Mouse (Mus musculus): ENCODE results near the gene Zfp213. TPM values are rescaled to one million over a fixed set of nuclear protein-coding genes. Genes with fewer than 3 reads are reported as not detected.

Zfp213 gene
- polyA plus RNA-seq, 1 experiment, result not detected

- H3K4me1 ChIP-seq (ENCODE audit: control insufficient read depth, insufficient read depth, low read length), result peaks cover 16% of the 10 kb centered on the region; the same call in 1 of the 2 replicates
- TF ChIP-seq CTCF (IDR thresholded peaks at IDR 0.05; ENCODE audit: insufficient read depth, low read depth, low read length) (no peak), POLR2A (IDR thresholded peaks at IDR 0.05; ENCODE audit: insufficient read depth, low read depth, low read length) (0 out of 2 replicates have a peak, but pooled peaks have one; percentile 42)
- H3K27ac ChIP-seq (ENCODE audit: insufficient read depth, low read depth, low read length), result 0 out of 2 replicates have a peak overlapping the region, but pooled peaks have one; percentile 34
- H3K4me3 ChIP-seq (ENCODE audit: insufficient read depth, low read depth, low read length), result peak overlapping the region; percentile 89
- under 1% methylated on average over 22 of the region's 22 CpGs for WGBS
Measured at GRCm38 (mm10) chr17:23585721-23586491, 21.9 kb upstream of the Zfp213 start.

GRCm38 (mm10) chr17:23584786-23585185, 20.7 kb upstream of the Zfp213 start:
- TF ChIP-seq CTCF (IDR thresholded peaks at IDR 0.05; ENCODE audit: insufficient read depth, low read depth, low read length), result no peak
- TF ChIP-seq POLR2A (IDR thresholded peaks at IDR 0.05; ENCODE audit: insufficient read depth, low read depth, low read length), result no peak
- Histone ChIP-seq H3K4me1 (ENCODE audit: control insufficient read depth, insufficient read depth, low read length) (peaks cover 16% of the 10 kb centered on the region; the same call in 1 of the 2 replicates), H3K27ac (ENCODE audit: insufficient read depth, low read depth, low read length) (no peak overlapping the region), H3K4me3 (ENCODE audit: insufficient read depth, low read depth, low read length) (no peak overlapping the region)
- 61% methylated on average over 8 of the region's 8 CpGs for WGBS

GRCm38 (mm10) chr17:23575951-23576552, 12.0 kb upstream of the Zfp213 start:
- 95% methylated on average over 38 of the region's 38 CpGs for WGBS
- H3K4me3 ChIP-seq (ENCODE audit: insufficient read depth, low read depth, low read length), result no peak overlapping the region
- no peaks in the 10 kb centered on the region for H3K4me1 ChIP-seq (ENCODE audit: control insufficient read depth, insufficient read depth, low read length)
- H3K27ac ChIP-seq (ENCODE audit: insufficient read depth, low read depth, low read length), result no peak overlapping the region
- TF ChIP-seq POLR2A (IDR thresholded peaks at IDR 0.05; ENCODE audit: insufficient read depth, low read depth, low read length), result no peak
- TF ChIP-seq CTCF (IDR thresholded peaks at IDR 0.05; ENCODE audit: insufficient read depth, low read depth, low read length), result no peak

- Histone ChIP-seq H3K27ac (ENCODE audit: insufficient read depth, low read depth, low read length) (no peak overlapping the region), H3K4me3 (ENCODE audit: insufficient read depth, low read depth, low read length) (no peak overlapping the region), H3K4me1 (ENCODE audit: control insufficient read depth, insufficient read depth, low read length) (no peaks in the 10 kb centered on the region)
- TF ChIP-seq CTCF (IDR thresholded peaks at IDR 0.05; ENCODE audit: insufficient read depth, low read depth, low read length) (no peak), POLR2A (IDR thresholded peaks at IDR 0.05; ENCODE audit: insufficient read depth, low read depth, low read length) (no peak)
- 93% methylated on average over 8 of the region's 8 CpGs for WGBS
Measured at GRCm38 (mm10) chr17:23574130-23574529, 10.1 kb upstream of the Zfp213 start.

GRCm38 (mm10) chr17:23572059-23572458, 8.0 kb upstream of the Zfp213 start:
- 78% methylated on average over 6 of the region's 6 CpGs for WGBS
- Histone ChIP-seq H3K27ac (ENCODE audit: insufficient read depth, low read depth, low read length) (no peak overlapping the region), H3K4me3 (ENCODE audit: insufficient read depth, low read depth, low read length) (no peak overlapping the region), H3K4me1 (ENCODE audit: control insufficient read depth, insufficient read depth, low read length) (no peaks in the 10 kb centered on the region)
- TF ChIP-seq POLR2A (IDR thresholded peaks at IDR 0.05; ENCODE audit: insufficient read depth, low read depth, low read length) (no peak), CTCF (IDR thresholded peaks at IDR 0.05; ENCODE audit: insufficient read depth, low read depth, low read length) (no peak)

GRCm38 (mm10) chr17:23571084-23571483, 7.0 kb upstream of the Zfp213 start:
- Histone ChIP-seq H3K4me3 (ENCODE audit: insufficient read depth, low read depth, low read length) (no peak overlapping the region), H3K27ac (ENCODE audit: insufficient read depth, low read depth, low read length) (no peak overlapping the region), H3K4me1 (ENCODE audit: control insufficient read depth, insufficient read depth, low read length) (no peaks in the 10 kb centered on the region)
- TF ChIP-seq POLR2A (IDR thresholded peaks at IDR 0.05; ENCODE audit: insufficient read depth, low read depth, low read length), result no peak
- no peak for TF ChIP-seq CTCF (IDR thresholded peaks at IDR 0.05; ENCODE audit: insufficient read depth, low read depth, low read length)
- WGBS, result 17% methylated on average over 5 of the region's 5 CpGs

GRCm38 (mm10) chr17:23570017-23570416, 6.0 kb upstream of the Zfp213 start:
- no peak overlapping the region for H3K27ac ChIP-seq (ENCODE audit: insufficient read depth, low read depth, low read length)
- no peak overlapping the region for H3K4me3 ChIP-seq (ENCODE audit: insufficient read depth, low read depth, low read length)
- TF ChIP-seq POLR2A (IDR thresholded peaks at IDR 0.05; ENCODE audit: insufficient read depth, low read depth, low read length), result no peak
- no peak for TF ChIP-seq CTCF (IDR thresholded peaks at IDR 0.05; ENCODE audit: insufficient read depth, low read depth, low read length)
- WGBS, result 28% methylated on average over 6 of the region's 6 CpGs
- H3K4me1 ChIP-seq (ENCODE audit: control insufficient read depth, insufficient read depth, low read length), result no peaks in the 10 kb centered on the region

GRCm38 (mm10) chr17:23568370-23568769, 4.3 kb upstream of the Zfp213 start:
- 19% methylated on average over 5 of the region's 5 CpGs for WGBS
- H3K4me3 ChIP-seq (ENCODE audit: insufficient read depth, low read depth, low read length), result no peak overlapping the region
- no peak overlapping the region for H3K27ac ChIP-seq (ENCODE audit: insufficient read depth, low read depth, low read length)
- TF ChIP-seq CTCF (IDR thresholded peaks at IDR 0.05; ENCODE audit: insufficient read depth, low read depth, low read length), result no peak
- no peak for TF ChIP-seq POLR2A (IDR thresholded peaks at IDR 0.05; ENCODE audit: insufficient read depth, low read depth, low read length)
- H3K4me1 ChIP-seq (ENCODE audit: control insufficient read depth, insufficient read depth, low read length), result no peaks in the 10 kb centered on the region

GRCm38 (mm10) chr17:23566787-23567186, 2.7 kb upstream of the Zfp213 start:
- H3K27ac ChIP-seq (ENCODE audit: insufficient read depth, low read depth, low read length), result no peak overlapping the region
- TF ChIP-seq POLR2A (IDR thresholded peaks at IDR 0.05; ENCODE audit: insufficient read depth, low read depth, low read length) (no peak), CTCF (IDR thresholded peaks at IDR 0.05; ENCODE audit: insufficient read depth, low read depth, low read length) (no peak)
- WGBS, result 55% methylated on average over 5 of the region's 5 CpGs
- no peak overlapping the region for H3K4me3 ChIP-seq (ENCODE audit: insufficient read depth, low read depth, low read length)
- H3K4me1 ChIP-seq (ENCODE audit: control insufficient read depth, insufficient read depth, low read length), result no peaks in the 10 kb centered on the region

Data from olfactory bulb, adult 2 months (tissue).